Mouse (Mus musculus) kidney, embryonic 15.5 days (tissue): ENCODE results near the gene Ccdc88a. TPM values are rescaled to one million over a fixed set of nuclear protein-coding genes. Genes with fewer than 3 reads are reported as not detected.
A peak's percentile ranks its signal among the peaks of the same experiment; 100 is the strongest.
"Not testable (repeated sequence)": the region's sequence is repeated elsewhere in the genome, so short reads cannot be mapped to it uniquely, and the experiment has no call there.

ENCODE experiments used
- ATAC-seq: fragments of 200-750 bp; cut with Nextera tagmentation; replicated peaks from 2 replicates; pipeline ENCODE4 v1.8.0; 2017; ENCODE audit warnings: moderate TSS enrichment; ENCODE audit not compliant: low FRiP score
- H3K27ac ChIP-seq: fragments of 300-500 bp; sonication (generic); 2 replicates; pipeline ENCODE4 v1.5.1; 2015; ENCODE audit warnings: mild to moderate bottlenecking, inconsistent platforms
- H3K27me3 ChIP-seq: fragments of 300-500 bp; sonication (generic); 2 replicates; pipeline ENCODE4 v1.6.1; 2015; ENCODE audit warnings: inconsistent platforms
- H3K36me3 ChIP-seq: fragments of 300-500 bp; sonication (generic); 2 replicates; pipeline ENCODE4 v1.6.1; 2015; ENCODE audit warnings: inconsistent platforms
- H3K4me1 ChIP-seq: fragments of 300-500 bp; sonication (generic); 2 replicates; pipeline ENCODE4 v1.6.1; 2015; ENCODE audit warnings: inconsistent platforms
- H3K4me2 ChIP-seq: fragments of 300-500 bp; sonication (generic); 2 replicates; pipeline ENCODE4 v1.6.1; 2015; ENCODE audit warnings: moderate library complexity, mild to moderate bottlenecking, inconsistent platforms
- H3K4me3 ChIP-seq: fragments of 300-500 bp; sonication (generic); replicated peaks from 2 replicates; pipeline ENCODE4 v1.5.1; 2015; ENCODE audit warnings: mild to moderate bottlenecking, inconsistent platforms
- H3K9ac ChIP-seq: fragments of 300-500 bp; sonication (generic); 2 replicates; pipeline ENCODE4 v1.6.1; 2015; ENCODE audit warnings: mild to moderate bottlenecking, inconsistent platforms
- H3K9me3 ChIP-seq: fragments of 300-500 bp; sonication (generic); replicated peaks from 2 replicates; pipeline ENCODE4 v1.6.1; 2016; ENCODE audit warnings: inconsistent platforms
- WGBS: fragments of 180-500 bp; shearing (Covaris S2); methylation state at CpG from one replicate; pipeline ENCODE4 v1.1.7; 2015; ENCODE audit warnings: mixed read lengths; 5-methylcytosine and 5-hydroxymethylcytosine counted together
- polyA plus RNA-seq: library from polyadenylated mRNA; unstranded; fragments of >200 nt; fragmentation: Nextera tagmentation; extraction: Ambion mirVana; gene quantifications from 2 replicates; pipeline ENCODE4 v1.2.1, GENCODE M21; 2015

Ccdc88a gene
- polyA plus RNA-seq, 1 experiment from 2014 or later = 28.9 TPM

DNA sequence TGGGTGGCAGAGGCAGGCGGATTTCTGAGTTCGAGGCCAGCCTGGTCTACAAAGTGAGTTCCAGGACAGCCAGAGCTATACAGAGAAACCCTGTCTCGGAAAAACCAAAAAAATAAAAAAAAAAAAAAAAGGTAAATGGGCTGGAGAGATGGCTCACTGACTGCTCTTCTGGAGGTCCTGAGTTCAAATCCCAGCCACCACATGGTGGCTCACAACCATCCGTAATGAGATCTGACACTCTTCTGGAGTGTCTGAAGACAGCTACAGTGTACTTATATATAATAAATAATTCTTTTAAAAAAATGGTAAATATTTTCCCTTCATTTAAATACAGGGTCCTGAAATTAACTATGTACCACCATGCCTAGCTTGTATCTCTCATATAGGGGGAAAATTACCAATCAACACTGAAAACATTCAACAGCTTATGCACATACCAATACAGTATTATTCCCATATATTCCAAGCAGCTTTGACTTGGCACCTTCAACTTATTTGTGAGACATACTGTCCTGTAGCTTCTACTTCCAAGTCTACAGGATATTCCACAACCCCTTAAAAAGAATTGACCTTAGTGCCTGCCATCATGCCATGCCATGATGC, 171.8 kb downstream of the Ccdc88a start:
- H3K27me3 ChIP-seq, H3K9ac ChIP-seq, H3K9me3 ChIP-seq, ATAC-seq, H3K27ac ChIP-seq, H3K4me2 ChIP-seq, H3K4me3 ChIP-seq: not testable (repeated sequence)
- 88% methylated on average over 4 of the region's 4 CpGs for WGBS
- Histone ChIP-seq H3K4me1 (peaks cover 11% of the 10 kb centered on the region), H3K36me3 (peaks cover 56% of the 10 kb centered on the region)

DNA sequence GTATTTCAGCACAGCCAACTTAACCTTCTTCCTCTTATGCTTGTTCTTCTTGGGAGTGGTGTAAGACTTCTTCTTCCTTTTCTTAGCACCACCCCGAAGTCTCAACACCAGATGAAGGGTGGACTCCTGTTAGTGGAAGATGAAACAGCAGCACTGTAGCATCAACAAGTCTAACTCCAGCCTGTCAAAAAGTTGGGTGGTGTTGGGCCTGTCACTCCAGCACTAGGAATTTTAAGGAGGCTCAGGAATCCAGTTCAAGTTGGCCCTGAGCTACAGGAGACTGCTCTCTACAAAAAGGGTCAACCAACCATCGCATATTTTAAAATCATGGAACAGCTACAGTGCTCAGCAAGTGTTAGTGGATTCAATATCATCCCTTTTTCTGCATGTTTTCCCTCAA, 172.8 kb downstream of the Ccdc88a start:
- H3K9me3 ChIP-seq, H3K27me3 ChIP-seq, ATAC-seq: not testable (repeated sequence)
- Histone ChIP-seq H3K36me3 (peaks cover 47% of the 10 kb centered on the region), H3K4me2 (peak overlapping the region; percentile 68), H3K9ac (peak overlapping the region; percentile 89), H3K4me3 (peak overlapping the region; percentile 84), H3K4me1 (peaks cover 11% of the 10 kb centered on the region), H3K27ac (0 out of 2 replicates have a peak overlapping the region, but pooled peaks have one; percentile 18)
- WGBS = 88% methylated on average over 2 of the region's 2 CpGs

DNA sequence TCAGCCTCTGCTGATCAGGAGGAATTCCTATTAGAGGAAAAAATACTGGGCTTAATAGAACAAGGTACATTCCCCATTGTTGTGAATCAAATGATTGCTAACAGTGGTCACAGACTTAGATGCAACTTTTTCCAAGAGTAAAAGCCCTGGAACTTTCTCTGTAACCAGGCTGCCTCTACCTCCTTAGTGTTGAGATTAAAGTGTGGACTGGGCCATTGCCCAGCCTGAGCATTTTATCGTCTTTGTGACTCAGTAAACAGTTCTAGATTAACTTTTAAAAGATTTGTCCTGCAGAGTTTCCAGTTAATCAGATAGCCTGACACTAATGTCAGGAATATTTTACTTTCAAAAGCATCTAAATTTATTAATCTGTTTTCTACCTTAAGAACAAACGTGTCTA, 173.3 kb downstream of the Ccdc88a start:
- Histone ChIP-seq H3K27me3 (no peaks in the 10 kb centered on the region), H3K9me3 (no peaks in the 10 kb centered on the region), H3K4me3 (peak overlapping the region; percentile 84), H3K4me1 (peaks cover 11% of the 10 kb centered on the region), H3K36me3 (peaks cover 43% of the 10 kb centered on the region), H3K4me2 (peak overlapping the region; percentile 68), H3K27ac (0 out of 2 replicates have a peak overlapping the region, but pooled peaks have one; percentile 88), H3K9ac (peak overlapping the region; percentile 89)
- ATAC-seq = no peak
- whole genome bisulfite sequencing = 16% methylated on average over 2 of the region's 2 CpGs

DNA sequence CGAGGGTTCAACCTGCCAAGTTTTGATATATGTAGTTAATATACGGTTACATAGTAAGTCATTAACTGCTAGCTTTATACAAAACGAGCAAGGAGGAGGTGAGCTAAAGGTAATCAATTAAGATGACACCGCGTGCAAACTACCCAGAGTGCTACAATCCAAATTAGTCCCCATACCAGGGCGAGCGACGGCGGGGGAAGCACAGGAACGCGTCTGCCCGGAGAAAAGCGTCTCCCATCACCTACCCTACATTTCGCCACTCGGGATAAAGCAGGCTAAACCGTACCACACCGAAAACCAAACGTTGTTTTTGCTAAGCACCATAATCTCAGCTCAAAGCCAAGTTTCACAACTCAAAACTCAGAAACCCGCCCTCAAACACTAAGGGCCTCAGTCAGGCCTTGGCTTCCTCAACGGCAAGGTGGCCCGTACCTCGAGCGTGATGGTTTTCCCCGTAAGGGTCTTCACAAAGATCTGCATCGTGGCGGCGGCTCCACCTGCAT, 173.8 kb downstream of the Ccdc88a start:
- Histone ChIP-seq H3K36me3 (peaks cover 41% of the 10 kb centered on the region), H3K4me2 (peak overlapping the region; percentile 68), H3K9me3 (no peaks in the 10 kb centered on the region), H3K9ac (peak overlapping the region; percentile 89), H3K4me3 (peak overlapping the region; percentile 84), H3K4me1 (peaks cover 11% of the 10 kb centered on the region), H3K27ac (peak overlapping the region; percentile 88), H3K27me3 (no peaks in the 10 kb centered on the region)
- 0% methylated on average over 27 of the region's 27 CpGs for WGBS
- peak; percentile 10; the same call in 1 of the 2 replicates for ATAC-seq

DNA sequence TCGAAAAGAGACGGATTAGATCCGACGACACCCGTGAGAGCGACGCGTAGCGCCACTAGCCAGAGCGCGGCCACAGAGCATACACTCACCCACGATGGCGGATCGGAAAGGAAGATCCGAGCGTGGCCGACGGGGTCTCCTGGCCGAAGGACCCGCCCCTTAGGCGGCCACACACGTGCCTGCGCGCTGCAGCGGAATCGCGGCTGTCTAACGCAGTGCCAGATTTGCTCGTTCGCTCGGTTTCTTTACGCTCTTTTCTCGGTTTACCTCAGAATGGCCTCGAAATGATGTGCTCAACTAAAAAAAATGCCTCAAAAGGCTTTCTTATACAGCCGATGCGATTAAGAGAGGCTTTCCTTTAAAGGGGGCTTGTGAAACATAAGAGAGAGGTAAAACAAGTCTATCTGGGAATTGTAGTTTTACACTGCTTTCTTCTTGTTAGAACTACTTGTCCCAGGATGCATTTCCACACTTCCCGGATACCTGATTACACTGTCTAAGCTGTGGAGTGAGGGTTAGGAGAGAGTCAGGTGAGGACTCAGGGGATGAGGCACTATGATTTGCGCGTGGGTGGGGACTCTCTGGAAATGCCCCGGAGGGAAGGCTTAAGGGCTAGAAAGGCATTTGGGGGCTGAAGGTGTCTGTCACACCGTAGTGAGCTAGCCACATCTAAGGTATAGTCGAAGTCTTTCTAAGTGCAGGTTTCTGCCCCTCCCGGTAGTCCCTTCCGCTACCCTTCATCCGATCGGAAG, 174.5 kb downstream of the Ccdc88a start, which contains the start of the genes Clhc1 and Rps27a:
Gene Clhc1, plus strand, starts transcription at position 199 of the 752 bp plus-strand sequence.
Gene Rps27a, minus strand, starts transcription at position 358 of the 752 bp plus-strand sequence.
- H3K27me3 ChIP-seq = no peaks in the 10 kb centered on the region
- H3K27ac ChIP-seq = peak within 1 kb of the TSS; percentile 88
- WGBS = under 1% methylated on average over 46 of the region's 46 CpGs
- peak; percentile 97 for ATAC-seq
- H3K4me3 ChIP-seq = peak within 1 kb of the TSS; percentile 84
- peak within 1 kb of the TSS; percentile 89 for H3K9ac ChIP-seq
- peak within 1 kb of the TSS; percentile 68 for H3K4me2 ChIP-seq
- H3K36me3 ChIP-seq = peaks cover 37% of the 10 kb centered on the region
- peaks cover 11% of the 10 kb centered on the region for H3K4me1 ChIP-seq
- H3K9me3 ChIP-seq = no peaks in the 10 kb centered on the region

DNA sequence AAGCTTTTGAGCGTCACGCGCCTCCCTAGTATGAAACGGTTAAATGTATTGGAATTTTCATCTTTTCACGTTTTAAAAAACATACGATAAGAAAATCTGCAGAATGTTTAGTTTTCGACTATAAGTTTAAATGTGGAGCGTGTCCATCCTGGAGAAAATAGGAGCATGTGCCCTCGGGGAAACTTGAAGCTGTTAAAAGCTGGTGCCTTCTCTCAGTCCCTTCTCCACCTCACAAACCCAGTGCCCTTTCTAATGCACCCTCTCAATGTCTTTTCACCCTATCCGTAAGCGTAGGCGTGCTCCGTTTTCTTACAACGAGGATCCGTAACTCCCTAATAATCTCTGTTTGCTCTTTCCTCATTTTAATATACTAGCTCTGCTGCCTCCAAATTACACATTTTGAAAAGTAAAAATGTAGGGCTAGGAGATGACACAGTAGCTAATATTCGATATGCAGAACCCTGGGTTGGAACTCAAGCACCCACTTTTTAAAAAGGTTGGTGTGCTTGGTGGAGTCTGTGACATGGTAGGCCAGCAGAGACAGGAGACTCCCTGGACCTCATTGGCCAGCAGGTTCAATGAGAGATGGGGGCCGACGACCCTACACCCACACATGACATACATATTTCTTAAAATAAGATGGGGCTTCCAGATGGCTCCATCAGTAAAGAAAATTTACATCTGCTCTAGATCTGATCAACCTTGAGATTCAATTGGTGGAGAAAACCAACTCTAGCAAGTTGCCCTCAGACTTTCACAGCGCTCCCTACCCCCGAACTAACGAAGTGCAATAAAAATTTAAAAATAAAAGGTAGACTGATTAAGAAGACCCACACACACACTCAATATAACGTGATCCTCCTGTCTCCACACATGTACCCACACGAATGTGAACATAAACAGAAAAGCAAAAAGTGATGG, 175.3 kb downstream of the Ccdc88a start:
- Histone ChIP-seq H3K9ac (peak overlapping the region; percentile 89), H3K27ac (peak overlapping the region; percentile 88), H3K9me3 (no peaks in the 10 kb centered on the region), H3K27me3 (no peaks in the 10 kb centered on the region), H3K4me2 (peak overlapping the region; percentile 68), H3K4me3 (peak overlapping the region; percentile 84), H3K36me3 (peaks cover 30% of the 10 kb centered on the region), H3K4me1 (peaks cover 11% of the 10 kb centered on the region)
- WGBS = 23% methylated on average over 23 of the region's 23 CpGs
- no peak for ATAC-seq

DNA sequence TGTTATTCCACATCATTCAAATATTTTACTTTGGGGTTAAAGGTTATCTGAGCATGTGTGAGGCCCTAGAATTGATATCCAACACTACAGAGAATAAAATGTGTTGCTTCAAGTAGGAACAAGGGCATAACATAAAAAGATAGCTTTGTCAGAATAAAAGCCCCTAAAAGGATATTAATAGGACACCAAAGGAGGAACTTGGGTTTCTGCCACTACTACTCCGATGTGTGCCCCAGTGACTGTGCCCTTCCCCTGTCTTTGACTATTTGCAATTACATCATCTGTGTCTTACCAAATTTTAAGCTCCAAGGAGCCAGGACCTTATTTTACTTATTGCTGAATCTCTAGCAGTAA, 175.9 kb downstream of the Ccdc88a start:
- H3K4me1 ChIP-seq = peaks cover 11% of the 10 kb centered on the region
- peaks cover 23% of the 10 kb centered on the region for H3K36me3 ChIP-seq
- H3K9me3 ChIP-seq = no peaks in the 10 kb centered on the region
- H3K27me3 ChIP-seq = no peaks in the 10 kb centered on the region
- H3K4me2 ChIP-seq = no peak overlapping the region
- no peak for ATAC-seq
- H3K4me3 ChIP-seq = no peak overlapping the region
- H3K27ac ChIP-seq = no peak overlapping the region
- H3K9ac ChIP-seq = no peak overlapping the region
- WGBS = 95% methylated on average over 1 of the region's 1 CpGs

Other genes starting within 250 kb of the Ccdc88a start
- 45.4 and 49.5 TPM in 2 replicates for gene Pnpt1, start 242.9 kb upstream of the Ccdc88a start, polyA plus RNA-seq
- 89.5 and 92.2 TPM in 2 replicates for gene Ppp4r3b, start 200.8 kb upstream of the Ccdc88a start, polyA plus RNA-seq
- gene Cfap36, start 126.2 kb upstream of the Ccdc88a start, polyA plus RNA-seq = 64.3 and 64.8 TPM in 2 replicates
- gene Prorsd1, start 141.4 kb downstream of the Ccdc88a start, polyA plus RNA-seq = 28.6 TPM in 2 replicates
- gene Mtif2, start 152.8 kb downstream of the Ccdc88a start, polyA plus RNA-seq = 47.0 and 50.7 TPM in 2 replicates
- 0.18 TPM in 1 of 2 replicates, not detected in the other for gene Clhc1, start 174.3 kb downstream of the Ccdc88a start, polyA plus RNA-seq
- 1,122 and 1,248 TPM in 2 replicates for gene Rps27a, start 174.5 kb downstream of the Ccdc88a start, polyA plus RNA-seq